Mouse (Mus musculus): ENCODE measurements around the gene Lman1l. TPM values are rescaled to one million over a fixed set of nuclear protein-coding genes. Genes with fewer than 3 reads are reported as not detected.

Gene Lman1l
- total RNA-seq (2021), result not detected
- long read RNA-seq, experiment 1, result 0 reads
- long read RNA-seq, experiment 2, result 0 reads

DNA sequence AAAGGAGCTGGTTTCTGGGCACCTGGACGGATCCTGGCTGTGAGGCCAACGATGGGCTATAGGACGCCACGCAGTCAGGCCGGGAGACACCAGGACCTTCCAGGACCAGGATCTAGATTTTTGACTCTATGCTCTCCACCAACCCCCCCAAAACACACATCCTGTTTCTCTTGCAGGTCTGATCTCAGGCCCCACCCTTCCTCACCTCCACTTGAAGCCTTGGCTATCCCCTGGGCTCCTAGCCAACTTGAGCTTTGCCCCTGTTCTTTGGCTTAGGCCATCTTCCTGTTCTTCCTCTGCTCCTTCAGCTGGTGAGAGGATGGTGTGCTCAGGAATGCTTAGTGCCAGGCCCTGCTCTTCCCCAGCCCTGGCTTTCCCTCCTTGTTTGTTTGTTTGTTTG is at the start of gene Lman1l:
Gene Lman1l (minus strand): TSS at position 101 of the 400 bp plus-strand sequence.
- DNase-seq (ENCODE audit: low spot score in 2 of 2), result no peak

DNA sequence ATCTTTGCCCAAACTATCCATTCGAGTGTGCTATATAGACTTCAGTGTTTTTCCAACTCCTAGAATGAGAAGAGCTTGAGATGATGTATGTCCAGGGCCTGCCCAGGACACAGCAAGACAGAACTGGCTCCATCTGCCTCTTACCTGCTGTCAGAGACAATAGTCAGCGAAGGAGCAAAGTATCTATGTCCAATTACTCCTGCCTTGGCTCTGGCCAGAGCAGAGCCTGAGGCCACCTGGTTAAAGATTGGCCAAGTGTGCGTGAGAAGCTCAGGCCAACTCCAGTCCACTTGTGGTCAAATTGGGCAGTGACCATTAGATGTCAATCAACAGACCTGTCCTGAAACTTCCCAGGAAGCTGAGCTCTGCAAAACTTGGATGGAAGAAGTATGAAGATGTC is 49.0 kb upstream of the Lman1l start:
- no peak for DNase-seq (ENCODE audit: low spot score in 2 of 2)

DNA sequence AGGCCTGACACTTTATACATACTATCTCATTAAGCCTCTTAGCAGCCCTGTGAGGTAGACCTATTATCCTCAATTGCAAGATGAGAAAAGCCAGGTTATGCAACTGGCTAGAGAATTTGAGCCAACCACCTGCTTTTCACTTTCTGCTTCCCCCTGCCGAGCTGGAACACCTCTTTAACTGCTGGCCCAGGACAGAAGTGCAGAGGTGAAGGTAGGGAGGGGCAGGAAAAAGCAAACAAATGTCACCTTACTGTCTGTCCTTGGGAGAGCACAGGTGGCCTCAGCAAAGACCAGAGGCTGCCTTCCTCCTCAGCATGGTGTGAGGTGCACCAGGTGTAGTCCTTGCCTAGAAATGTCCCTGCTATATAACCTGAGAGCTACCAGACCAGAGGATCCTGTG is 47.7 kb upstream of the Lman1l start:
- no peak for DNase-seq (ENCODE audit: low spot score in 2 of 2)

DNA sequence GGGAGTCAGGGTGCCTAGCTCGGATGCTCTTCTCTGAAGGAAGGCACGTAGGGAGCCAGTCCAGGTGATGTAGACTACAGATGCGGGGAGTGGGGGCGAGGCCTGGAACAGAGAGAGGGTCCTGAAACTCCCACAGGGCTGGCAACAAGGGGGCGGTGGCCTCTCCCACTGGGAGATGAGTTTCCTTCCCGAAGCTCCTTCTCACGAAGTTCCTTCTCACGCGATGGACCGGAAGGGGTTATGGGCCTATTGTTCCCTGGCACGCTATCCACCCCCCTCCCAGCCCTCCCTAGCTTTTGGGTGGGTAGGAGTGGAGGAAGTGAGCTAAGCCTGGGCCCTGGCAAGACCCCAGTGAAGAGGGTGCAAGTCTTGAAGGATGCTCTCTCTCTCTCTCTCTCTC is 47.2 kb upstream of the Lman1l start:
- DNase-seq (ENCODE audit: low spot score in 2 of 2), result no peak

DNA sequence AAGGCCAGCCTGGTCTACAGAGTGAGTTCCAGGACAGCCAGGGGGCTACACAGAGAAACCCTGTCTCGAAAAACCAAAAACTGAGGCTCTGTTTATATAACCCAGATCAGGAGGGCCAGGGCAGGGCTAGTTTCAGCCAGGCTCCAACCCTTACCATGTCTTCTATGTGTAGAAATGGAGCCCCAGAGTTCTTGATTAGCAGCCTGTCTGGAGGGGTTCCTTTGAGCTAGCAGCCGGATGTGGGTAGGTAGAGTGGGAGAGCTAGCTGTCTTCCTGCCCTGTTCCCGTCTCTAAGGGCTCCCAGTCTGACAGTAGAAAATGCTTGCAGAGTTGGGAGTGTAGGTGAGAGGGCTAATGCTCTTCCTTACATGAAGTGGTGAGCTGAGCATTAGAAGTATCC is 46.6 kb upstream of the Lman1l start:
- DNase-seq (ENCODE audit: low spot score in 2 of 2), result no peak

DNA sequence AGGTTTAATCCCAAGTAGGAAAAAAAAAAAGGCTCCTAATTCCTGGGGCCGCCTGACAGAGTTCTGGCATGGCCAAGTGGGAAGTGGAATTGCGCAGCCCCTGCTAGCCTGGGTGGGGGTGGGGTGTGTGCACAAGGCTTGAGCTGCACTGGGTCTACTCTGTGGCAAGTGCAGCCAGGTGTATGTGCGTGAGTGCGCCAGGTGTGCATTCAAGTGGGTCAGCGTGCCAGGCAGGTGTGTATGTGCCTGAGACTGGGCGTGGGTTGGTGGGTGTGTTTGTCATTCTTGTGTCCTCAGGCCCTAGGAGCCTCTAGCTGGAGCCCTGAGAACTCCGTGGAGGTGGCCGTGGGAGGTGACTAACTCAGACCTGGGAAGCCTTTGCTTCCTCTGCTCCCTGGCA is 46.0 kb upstream of the Lman1l start:
- no peak for DNase-seq (ENCODE audit: low spot score in 2 of 2)

DNA sequence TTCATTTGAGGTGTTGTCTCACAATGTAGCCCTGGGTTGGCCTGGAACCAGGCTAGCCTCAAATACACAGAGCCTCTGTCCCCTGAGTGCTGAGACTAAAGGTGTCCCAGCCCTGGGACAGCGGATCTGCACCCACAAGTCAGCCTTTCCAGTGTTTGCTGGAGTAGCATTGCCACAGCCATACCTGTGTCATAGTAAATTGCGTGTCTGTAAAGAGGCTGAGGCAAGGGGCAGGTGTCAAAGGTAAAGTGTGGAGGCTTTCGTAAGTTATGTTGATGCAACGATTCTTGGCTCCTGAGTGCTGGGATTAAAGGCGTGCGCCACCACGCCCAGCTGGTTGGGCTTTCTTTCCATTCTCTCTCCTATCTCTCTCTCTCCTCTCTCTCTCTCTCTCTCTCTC is 44.0 kb upstream of the Lman1l start:
- DNase-seq (ENCODE audit: low spot score in 2 of 2), result no peak

DNA sequence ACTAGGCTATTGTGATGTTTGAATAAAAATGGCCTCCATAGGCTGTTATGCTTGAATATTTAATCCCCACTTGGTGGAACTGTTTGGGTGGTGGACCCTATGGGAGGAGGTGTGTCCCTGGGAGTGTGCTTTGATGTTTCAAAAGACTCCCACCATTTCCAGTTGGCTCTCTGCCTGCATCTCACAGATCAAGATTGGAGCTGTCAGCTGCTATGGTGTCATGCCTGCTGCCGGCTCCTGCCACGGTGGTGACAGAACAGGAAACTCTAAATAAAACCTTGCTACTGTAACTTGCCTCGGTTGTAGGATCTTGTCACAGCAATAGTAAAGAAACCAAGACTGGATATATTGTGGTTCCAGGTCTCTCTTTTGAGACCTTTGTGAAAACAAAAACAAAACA is 41.0 kb upstream of the Lman1l start:
- no peak for DNase-seq (ENCODE audit: low spot score in 2 of 2)

DNA sequence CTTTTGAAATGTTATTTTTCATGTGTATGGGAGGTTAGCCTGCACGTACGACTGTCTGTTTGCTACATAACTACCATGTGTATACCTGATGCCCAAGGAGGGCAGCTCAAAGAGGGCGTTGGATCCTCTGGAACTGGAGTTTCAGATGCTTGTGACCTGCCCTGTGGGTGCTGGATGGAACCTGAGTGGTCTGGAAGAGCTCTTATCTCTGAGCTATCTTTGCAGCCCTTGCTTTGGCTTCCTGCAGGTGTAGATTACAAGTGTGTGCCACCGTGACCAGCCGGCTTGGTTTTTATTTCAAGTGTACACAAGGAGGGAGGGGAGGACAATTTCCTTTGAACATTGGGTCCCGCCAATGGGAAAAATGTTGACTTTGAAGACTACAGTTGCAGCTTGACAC is 39.9 kb upstream of the Lman1l start:
- no peak for DNase-seq (ENCODE audit: low spot score in 2 of 2)

DNA sequence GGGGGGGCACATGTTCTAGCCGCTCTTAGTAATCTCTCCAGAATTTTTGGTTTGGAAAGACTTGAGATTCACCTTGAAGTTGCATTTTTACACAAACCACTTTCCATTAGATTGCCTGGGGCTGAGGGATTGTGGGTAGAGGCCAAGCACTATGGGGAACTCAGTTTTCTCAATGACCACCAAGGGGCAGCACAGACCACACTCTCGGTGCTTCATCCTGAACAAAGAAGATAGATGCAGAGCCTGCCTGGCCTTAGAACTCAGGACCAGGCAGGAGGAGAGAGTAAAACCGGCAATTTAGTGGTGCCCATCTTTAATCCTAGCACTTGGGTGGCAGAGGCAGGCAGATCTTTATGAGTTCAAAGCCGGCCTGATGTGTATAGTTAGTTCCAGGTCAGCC is 39.2 kb upstream of the Lman1l start:
- peak in 1 of 2 experiments; percentile 54 for DNase-seq (ENCODE audit: low spot score in 2 of 2)

DNA sequence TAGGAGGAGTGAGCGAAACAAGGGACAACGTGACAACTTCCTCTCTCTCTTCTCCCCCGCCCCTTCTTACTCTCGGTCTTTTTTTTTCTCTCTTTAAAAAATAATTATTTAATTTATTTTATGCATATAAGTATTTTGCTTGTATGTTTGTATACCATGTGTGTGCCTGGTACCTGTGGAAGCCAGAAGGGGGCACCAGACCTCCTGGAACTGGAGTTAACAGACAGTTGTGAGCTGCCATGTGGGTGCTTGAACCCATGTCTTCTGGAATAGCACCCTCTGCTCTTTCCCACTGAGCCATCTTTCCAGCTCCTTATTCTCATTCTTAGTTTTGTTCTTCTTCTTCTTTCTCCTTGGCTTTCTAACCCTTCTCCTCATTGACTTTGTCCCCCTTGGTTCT is 38.4 kb upstream of the Lman1l start:
- no peak for DNase-seq (ENCODE audit: low spot score in 2 of 2)

DNA sequence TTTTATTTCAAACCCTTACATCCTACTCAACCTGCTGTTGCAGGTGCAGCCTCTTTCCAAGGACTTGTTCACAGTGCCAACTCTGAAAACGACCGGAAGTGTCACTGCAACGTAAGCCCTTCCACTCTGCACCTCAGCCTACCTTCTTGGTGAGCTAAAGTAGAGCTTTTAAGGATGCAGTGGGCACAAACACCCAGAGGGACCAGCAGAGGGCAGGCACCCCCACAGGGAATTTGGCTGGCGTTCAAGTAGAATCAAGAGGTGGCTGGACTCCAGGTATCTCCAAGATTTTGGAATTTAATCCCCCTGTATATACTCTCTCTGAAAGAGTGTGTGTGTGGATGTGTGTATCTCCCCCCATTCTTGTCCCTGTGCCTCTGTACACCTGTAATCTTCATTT is 37.3 kb upstream of the Lman1l start:
- DNase-seq (ENCODE audit: low spot score in 2 of 2), result no peak

DNA sequence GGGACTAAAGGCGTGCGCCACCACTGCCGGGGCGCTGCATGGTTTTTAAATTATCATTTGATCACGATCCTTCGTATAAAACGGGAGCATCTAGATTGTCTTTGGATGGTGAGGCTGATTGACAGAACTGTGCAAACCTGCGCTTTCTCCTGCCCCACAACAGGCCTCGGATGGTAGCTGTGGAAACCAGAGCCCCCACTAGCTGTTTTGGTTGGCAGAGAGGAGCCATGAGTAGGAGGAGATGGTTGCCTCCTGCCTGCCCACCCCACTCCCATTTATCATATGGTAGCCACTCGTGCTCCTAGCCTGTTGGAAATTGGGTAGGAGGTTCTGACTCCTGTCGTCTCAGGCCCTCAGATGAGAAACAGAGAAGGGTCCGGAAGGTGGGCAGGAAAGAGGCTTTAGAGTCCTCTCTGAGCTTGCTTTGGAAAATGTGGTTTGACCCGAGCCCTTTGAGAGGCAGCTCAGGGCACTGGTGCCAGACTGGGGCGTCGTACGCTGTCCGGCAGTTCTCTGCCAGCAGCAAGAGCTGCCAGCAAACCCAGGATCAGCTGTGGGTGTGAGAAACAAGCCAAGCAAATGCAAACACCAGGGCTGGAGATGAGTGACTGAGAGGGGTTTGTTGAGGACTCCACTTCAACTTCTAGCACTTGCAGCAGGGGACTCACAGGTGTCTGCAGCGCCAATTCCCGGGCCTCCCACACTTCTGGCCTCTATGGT is 36.2 kb upstream of the Lman1l start:
- DNase-seq (ENCODE audit: low spot score in 2 of 2), result no peak

DNA sequence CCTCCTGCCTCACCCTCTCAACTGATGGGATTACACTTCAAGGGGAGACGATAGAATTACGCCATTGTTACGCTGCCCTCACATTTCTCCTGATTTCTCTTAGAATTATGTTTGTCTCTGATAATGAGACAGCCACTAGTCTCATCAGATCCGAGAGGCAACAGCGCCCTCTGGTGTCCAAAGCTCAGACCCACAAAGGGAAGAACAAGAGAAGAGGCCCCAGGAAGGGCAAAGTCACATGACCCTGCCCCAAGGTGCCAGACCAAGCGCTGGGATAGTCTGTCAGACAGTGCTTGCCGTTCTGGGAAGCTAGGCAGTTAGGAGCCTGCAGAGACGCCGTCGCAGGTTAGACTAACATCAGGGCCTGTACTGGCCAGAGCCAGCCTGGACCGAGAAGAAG is 35.2 kb upstream of the Lman1l start:
- peak; percentile 86 to 96 for DNase-seq (ENCODE audit: low spot score in 2 of 2)

DNA sequence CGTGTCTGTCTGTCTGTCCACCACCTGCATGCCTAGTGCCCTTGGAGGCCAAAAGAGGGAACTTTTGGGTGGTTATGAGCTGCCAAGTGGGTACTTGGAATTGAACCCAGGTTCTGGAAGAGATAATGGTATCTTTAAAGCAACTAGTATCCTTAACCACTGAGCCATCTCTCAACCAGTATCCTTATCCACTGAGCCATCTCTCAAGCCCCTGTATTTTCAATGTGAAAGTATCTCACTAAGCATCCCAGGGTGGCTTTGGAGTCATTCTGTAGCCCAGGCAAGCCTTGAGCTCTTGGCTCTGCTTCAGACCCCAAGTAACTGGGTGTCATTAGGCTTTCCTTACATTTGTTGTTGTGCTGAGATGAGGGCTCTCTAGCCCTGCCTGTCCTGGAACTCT is 34.4 kb upstream of the Lman1l start:
- no peak for DNase-seq (ENCODE audit: low spot score in 2 of 2)

DNA sequence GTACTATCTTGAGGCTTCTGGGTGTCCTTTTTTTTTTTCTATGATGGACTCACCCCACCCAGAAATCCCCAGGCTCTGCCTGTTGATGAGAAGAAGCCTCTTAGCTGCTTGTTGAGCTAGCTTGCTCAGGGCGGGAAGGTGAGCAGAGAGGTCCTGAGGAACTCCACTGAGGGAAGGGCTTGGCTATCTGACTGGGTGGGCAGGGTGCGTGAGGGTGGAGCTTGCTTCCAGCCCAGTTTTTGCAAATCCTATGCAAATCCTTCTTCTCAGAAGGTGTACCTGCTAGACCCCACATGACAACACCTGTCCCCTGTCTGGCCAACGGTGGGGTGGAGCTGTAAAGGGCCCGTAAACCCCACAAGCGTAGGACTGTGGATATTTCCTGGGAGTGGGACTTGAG is 32.7 kb upstream of the Lman1l start, which contains the start of gene Csk:
Gene Csk (minus strand): TSS at position 349 of the 400 bp plus-strand sequence.
- no peak for DNase-seq (ENCODE audit: low spot score in 2 of 2)

DNA sequence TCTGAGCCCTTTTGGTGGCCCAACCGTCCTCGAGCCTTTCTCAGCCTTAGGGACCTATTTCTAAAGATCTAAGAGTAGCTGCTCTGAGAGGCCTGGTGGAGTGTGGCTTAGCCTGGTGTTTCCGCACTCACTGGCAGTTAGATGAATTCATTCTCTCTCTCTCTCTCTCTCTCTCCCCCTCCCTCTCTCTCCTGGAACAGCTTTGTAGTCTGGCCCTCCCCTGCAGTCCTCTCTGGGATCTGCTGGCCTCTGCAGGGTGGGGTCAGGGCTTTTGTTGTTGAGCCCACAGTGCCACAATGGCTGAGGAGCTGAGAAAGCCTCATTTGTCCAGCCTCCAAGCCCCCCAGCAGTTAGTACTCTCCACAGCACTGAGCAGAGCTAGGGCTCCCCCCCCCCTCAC is 32.3 kb upstream of the Lman1l start:
- DNase-seq (ENCODE audit: low spot score in 2 of 2), result no peak

DNA sequence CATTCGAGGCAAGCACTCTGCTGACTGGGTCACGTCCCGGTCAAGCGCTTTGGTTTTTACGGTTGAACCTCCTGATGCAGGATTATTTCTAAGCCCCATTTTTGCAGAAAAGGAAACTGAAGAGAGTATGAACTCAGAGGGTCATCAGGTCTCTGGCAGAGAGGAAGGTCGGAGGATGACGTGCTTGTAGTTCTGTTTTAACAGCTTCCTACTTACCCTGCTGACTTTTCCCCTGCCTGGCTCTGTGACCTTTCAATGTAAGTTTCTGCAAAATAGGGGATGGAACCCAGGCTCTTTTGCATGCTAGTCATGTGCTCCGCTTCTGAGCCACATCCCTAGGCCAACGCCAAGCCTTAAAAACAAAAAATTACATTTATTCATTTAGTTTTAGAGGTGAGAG is 31.8 kb upstream of the Lman1l start:
- no peak for DNase-seq (ENCODE audit: low spot score in 2 of 2)

DNA sequence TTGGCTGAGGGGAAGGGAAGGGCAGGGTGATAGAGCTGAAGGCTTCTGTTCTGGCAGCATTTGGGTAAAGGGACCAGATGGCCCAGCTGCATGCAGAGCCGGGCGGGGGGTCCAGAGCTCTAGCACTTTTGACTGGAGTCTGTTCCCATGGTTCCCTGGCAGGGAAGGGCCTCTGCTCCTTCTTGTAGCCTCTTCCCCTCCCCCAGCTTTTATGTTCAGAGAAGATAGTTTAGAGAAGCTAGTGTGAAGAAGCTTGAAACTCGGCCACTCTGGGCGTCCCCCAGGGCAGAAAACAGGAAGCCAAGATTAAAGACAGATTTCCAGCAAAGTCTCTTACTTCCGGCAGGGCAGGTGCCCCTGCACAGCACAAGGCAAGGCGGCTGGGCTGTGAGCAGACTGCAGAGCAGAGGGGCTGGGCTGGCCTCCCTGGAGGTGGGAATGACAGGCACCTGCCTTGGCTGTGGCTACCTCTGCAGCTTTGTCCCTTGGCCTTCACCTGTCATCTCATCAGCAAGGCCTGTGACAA is 30.3 kb upstream of the Lman1l start:
- DNase-seq (ENCODE audit: low spot score in 2 of 2), result no peak

DNA sequence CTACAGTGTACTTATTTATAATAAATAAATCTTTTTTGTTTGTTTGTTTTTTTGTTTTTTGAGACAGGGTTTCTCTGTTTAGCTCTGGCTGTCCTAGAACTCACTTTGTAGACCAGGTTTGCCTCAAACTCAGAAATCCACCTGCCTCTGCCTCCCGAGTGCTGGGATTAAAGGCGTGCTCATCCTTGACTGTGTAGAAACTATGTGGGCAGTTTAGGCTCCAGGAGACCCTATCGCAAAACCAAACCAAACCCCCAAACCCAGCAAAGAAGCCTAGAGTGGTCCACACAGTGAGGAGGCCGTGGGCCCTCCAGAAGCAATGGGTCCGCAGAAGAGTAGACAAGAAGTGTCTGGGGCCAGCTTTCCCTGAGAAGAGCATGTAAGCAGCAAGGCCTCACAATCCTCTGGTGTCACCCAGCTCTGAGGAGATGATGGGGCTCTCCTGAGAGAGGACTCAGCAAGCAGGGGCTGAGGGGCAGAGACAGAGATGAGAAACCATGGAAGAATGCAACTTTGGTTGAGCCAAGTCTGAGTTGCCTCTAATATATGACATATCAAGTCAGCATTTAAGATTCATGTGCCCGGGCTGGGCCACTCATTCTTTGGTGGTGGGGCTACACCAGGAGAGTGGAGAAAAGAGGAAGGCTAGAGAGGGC is 29.7 kb upstream of the Lman1l start:
- no peak for DNase-seq (ENCODE audit: low spot score in 2 of 2)

DNA sequence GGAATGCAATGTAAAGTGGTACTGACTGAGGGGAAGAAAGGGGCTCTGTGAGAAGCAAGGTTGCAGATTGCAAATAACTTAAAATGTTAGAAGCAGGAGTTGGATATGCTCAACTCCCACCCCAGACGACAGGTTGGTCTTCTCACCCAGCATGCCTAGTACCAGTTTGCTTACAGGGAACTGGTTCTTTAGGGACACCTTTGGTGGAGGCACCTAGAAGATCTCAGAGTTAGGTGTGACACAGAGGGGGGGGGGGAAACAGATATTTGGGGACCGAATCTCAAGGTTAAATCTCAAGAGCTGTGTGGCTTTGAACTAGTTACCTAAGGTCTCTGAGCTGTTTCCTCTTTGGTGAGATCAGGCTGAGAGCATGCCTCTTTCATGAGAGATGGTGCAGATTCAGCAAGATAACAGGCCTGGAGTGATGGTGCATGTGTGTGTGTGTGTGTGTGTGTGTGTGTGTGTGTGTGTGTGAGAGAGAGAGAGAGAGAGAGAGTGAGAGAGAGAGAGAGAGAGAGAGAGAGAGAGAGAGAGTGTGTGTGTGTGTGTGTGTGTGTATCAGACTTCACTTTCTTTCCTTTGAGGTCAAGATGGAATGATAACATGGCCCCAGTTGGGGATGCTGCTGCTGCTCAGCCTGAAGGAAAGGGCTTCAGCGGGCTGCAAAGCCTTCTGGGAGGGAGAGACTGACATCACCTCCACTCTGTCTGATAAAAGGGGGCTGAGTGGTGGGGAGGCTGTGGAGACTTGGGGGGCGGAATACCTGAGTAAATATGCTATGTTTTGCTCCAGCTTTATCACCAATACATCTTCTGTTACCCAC is 26.9 kb upstream of the Lman1l start:
- no peak for DNase-seq (ENCODE audit: low spot score in 2 of 2)

DNA sequence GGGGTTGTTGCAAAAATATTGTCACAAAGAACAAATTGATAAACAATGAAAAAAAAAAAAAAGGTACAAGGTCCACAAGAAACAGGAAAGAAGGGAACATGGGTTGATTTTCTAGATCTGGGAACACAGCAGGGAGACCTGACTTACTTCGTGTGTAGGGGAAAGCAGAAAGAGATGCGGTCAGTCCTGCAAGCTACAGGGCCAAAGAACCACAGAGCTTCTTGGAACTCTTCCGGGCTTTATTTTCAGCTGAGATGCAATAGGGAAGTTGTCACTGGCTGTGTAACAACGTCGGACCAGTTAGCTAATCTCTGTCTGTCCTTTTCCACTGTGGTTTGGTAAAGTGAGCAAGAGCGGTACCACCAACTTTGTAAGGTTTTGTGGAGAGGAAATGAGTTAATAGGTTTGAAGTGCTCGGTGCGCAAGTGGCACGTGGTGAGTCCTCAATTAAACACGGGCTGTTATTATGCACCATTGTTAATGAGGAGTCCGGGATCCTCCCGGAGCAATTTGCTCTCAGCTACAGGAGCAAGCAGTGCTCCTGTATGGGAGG is 26.1 kb upstream of the Lman1l start:
- DNase-seq (ENCODE audit: low spot score in 2 of 2), result no peak
